Mouse (Mus musculus) erythroblast, embryonic 14.5 days (primary cell): Measurements from ENCODE around the gene Msmb. TPM values are rescaled to one million over a fixed set of nuclear protein-coding genes. Genes with fewer than 3 reads are reported as not detected.
"Not testable (repeated sequence)": the region's sequence is repeated elsewhere in the genome, so short reads cannot be mapped to it uniquely, and the experiment has no call there.

Experiments
- H3K27me3 ChIP-seq: 2 replicates; pipeline ENCODE4 v1.6.1; 2012; ENCODE audit warnings: inconsistent platforms; ENCODE audit not compliant: control insufficient read depth
- H3K36me3 ChIP-seq: 2 replicates; pipeline ENCODE4 v1.6.1; 2012; ENCODE audit warnings: mild to moderate bottlenecking, inconsistent platforms; ENCODE audit not compliant: control insufficient read depth
- H3K4me1 ChIP-seq: 2 replicates; pipeline ENCODE4 v1.6.1; 2012; ENCODE audit warnings: inconsistent platforms; ENCODE audit not compliant: control insufficient read depth
- H3K4me3 ChIP-seq: replicated peaks from 2 replicates; pipeline ENCODE3; 2012; ENCODE audit warnings: moderate library complexity, mild to moderate bottlenecking, inconsistent platforms
- H3K9me3 ChIP-seq: 2 replicates; pipeline ENCODE4 v1.6.1; 2012; ENCODE audit warnings: low read length, inconsistent platforms, mixed read lengths; ENCODE audit not compliant: control insufficient read depth
- GATA1 ChIP-seq: IDR thresholded peaks from 2 replicates; pipeline ENCODE4 v1.6.1; 2012; ENCODE audit warnings: low read length, inconsistent platforms, mixed read lengths
- TAL1 ChIP-seq: IDR thresholded peaks from 3 replicates; pipeline ENCODE4 v1.6.1; 2012; ENCODE audit warnings: low read length, inconsistent platforms, mixed read lengths
- polyA plus RNA-seq: library from polyadenylated mRNA; stranded (reverse); fragments of >175 nt; gene quantifications from 2 replicates; pipeline ENCODE4 v1.2.3, GENCODE M21; 2012

Msmb gene
- polyA plus RNA-seq, 1 experiment: not detected

DNA sequence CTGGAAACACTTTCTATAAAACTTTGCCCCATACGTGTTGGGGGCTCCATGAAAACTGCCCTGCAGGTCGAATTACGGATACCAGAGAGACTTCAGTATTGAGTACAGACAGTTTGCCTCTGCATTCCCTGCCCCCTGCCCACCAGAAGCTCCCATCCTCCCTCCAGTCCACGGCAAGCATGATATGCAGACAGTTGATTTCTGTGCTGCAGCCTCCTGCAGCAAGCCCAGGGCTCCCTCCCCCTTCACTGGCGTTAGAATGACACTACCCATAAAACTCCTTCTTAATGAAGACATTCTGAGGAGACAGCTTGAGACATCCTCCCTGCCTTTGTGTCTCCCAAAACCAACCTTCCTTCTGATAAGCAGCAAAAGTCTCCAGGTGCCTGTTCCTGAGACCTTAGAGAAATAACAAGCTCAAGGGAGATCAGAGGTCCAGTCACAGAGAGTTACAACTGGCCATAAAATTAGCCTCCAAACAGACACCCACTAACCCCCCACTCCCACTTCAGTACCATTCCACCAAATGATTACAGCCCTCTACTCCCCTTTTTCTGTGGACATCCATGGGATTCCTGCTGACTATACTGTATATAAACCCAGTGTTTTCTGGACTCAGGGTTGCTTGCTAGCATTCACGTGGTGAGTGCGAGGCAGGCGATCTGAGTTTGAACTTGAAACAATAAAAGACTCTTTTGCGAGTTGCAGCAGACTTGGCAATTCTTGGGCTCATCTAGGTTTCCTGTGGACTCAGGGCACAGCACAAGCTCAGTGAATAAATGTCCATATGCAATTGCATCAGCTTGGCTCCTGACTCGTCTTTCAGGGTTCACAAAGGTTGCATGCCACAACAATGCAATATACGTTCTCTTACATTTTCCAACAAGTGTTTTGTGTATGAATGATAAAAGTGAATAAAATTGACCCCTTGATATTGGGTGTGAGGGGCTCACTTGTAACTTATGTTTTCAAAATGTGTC, 20.6 kb upstream of the Msmb start:
- Histone ChIP-seq H3K36me3 (no peaks in the 10 kb centered on the region), H3K9me3 (no peaks in the 10 kb centered on the region), H3K27me3 (peaks cover 15% of the 10 kb centered on the region), H3K4me1 (no peaks in the 10 kb centered on the region; the same call in 1 of the 2 replicates), H3K4me3 (no peak overlapping the region)
- TF ChIP-seq TAL1: no peak
- TF ChIP-seq GATA1: no peak

DNA sequence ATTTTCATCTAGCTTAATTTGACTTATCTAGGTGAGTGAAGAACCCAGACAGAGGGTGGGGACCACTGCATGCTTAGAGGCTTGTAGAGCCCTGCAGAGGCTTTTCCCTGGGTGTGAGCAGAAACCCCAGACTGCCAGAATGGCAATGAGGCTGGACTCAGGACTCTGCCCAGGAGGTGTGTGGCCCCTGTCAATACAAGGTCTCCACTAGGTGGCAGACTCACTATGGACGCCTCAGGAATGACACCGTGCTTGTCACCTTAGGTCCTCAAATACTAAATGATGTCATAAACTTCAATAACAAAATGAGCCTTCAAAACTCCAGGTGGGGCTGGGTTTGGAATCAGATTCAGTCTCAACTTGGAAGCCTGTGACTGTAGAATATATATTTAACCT, 19.9 kb upstream of the Msmb start:
- Histone ChIP-seq H3K4me3 (no peak overlapping the region), H3K27me3 (peaks cover 22% of the 10 kb centered on the region), H3K36me3 (no peaks in the 10 kb centered on the region), H3K9me3 (no peaks in the 10 kb centered on the region), H3K4me1 (no peaks in the 10 kb centered on the region; the same call in 1 of the 2 replicates)
- TF ChIP-seq GATA1: no peak
- TF ChIP-seq TAL1: no peak

DNA sequence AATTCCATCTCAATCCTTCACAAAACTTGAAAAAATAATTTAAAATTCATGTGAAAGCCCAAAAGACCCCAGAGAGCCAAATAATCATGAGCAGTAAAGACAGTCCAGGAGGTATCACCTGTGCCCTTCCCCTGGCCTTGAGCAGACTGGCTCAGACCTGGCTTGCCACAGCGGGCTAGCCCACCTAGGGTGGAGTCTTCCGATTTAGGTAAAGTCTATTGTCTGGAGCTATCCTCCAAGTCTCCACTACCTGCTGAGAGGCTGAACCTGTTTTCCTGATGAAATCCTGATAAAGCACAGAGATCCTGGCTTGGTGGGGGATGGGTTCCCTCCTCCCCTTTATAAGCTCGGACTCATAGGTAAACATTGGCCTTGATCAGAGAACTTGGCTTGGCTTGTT, 17.6 kb upstream of the Msmb start:
- no peaks in the 10 kb centered on the region for H3K36me3 ChIP-seq
- peaks cover 8% of the 10 kb centered on the region for H3K4me1 ChIP-seq
- TF ChIP-seq TAL1 (no peak), GATA1 (no peak)
- peaks cover 28% of the 10 kb centered on the region for H3K27me3 ChIP-seq
- no peak overlapping the region for H3K4me3 ChIP-seq
- H3K9me3 ChIP-seq: no peaks in the 10 kb centered on the region

DNA sequence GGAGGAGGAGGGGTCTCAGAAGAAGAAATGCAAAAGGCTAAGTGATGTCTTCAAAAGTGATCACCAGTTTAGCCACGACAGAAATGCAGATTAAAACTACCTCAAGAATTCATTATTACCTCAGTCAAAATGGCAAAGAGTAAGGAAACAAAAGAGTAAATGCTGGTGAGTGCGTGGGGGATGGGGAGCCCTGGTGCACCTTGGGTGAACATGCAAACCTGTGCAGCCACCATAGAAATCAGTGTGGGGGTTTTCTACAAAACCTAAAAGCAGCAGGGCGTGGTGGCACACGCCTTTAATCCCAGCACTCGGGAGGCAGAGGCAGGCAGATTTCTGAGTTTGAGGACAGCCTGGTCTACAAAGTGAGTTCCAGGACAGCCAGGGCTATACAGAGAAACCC, 16.6 kb upstream of the Msmb start:
- not testable (repeated sequence) for H3K36me3 ChIP-seq, H3K4me3 ChIP-seq, H3K4me1 ChIP-seq, H3K9me3 ChIP-seq
- peaks cover 28% of the 10 kb centered on the region for H3K27me3 ChIP-seq

DNA sequence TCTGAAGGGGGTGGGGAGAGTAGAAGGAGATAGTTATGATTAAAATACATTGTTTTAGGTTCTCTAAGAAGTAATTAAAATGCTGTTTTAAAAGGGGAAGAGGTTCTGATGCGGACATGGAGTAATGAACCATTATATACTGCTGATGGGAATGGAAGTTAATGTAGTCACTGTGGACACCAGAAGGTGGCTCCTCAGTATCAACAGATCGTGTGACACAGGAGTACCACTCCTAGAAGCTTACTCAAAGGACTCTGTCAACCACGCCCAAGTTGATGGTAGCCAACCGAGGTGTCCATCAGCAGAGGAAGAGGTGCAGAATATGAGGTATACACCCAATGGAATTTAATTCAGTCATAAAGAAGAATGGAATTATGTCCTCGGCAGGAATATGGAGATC, 13.4 kb upstream of the Msmb start:
- TF ChIP-seq TAL1 (no peak), GATA1 (no peak)
- Histone ChIP-seq H3K9me3 (no peaks in the 10 kb centered on the region), H3K36me3 (no peaks in the 10 kb centered on the region), H3K27me3 (peaks cover 24% of the 10 kb centered on the region), H3K4me1 (peaks cover 32% of the 10 kb centered on the region), H3K4me3 (no peak overlapping the region)

DNA sequence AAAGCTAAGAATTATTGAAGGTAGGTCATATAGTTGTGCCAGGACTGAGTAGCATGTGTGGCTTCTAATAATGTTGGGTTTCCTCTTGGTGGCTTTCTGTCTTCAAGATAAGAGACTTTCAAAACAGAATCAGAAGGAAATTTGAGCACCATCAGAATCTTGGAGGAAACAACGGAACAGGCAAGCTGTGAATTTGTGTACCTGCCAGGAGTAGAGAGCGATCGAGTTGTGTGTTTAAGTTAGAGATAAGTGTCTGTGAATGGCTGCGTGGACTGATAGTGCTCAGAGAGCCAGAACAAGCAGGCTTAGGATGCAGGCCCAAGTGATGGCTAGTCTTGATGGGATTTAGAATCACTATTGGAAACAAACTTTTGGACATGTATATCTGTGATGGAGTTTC, 10.0 kb upstream of the Msmb start:
- TF ChIP-seq GATA1 (no peak; the same call in 1 of the 2 replicates), TAL1 (peak; percentile 38; the same call in 1 of the 3 replicates)
- Histone ChIP-seq H3K9me3 (no peaks in the 10 kb centered on the region), H3K4me3 (no peak overlapping the region), H3K27me3 (peaks cover 7% of the 10 kb centered on the region), H3K4me1 (peaks cover 65% of the 10 kb centered on the region), H3K36me3 (no peaks in the 10 kb centered on the region)

DNA sequence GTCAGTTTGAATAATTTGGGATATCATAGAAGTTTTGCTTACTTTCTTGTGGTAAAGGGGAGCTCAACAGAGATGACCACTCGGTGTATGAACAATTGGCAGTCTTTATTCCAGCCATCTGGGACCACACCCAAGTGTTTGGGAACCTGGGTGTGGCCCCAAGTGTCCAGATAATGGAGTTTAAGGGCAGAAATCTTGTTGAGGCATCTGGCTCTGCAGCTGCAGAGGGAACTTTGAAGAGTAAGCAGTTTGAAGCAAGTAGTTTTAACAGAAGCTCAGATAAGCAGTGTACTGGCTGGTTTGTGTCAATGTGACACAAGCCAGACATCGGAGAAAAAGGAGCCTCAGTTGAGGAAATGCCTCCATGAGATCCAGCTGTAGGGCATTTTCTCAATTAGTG, 7.5 kb upstream of the Msmb start:
- H3K27me3 ChIP-seq: no peaks in the 10 kb centered on the region
- no peak overlapping the region for H3K4me3 ChIP-seq
- H3K4me1 ChIP-seq: peaks cover 65% of the 10 kb centered on the region
- TF ChIP-seq GATA1: no peak
- peak; percentile 35; the same call in 2 of the 3 replicates for TF ChIP-seq TAL1
- H3K36me3 ChIP-seq: no peaks in the 10 kb centered on the region
- no peaks in the 10 kb centered on the region for H3K9me3 ChIP-seq

DNA sequence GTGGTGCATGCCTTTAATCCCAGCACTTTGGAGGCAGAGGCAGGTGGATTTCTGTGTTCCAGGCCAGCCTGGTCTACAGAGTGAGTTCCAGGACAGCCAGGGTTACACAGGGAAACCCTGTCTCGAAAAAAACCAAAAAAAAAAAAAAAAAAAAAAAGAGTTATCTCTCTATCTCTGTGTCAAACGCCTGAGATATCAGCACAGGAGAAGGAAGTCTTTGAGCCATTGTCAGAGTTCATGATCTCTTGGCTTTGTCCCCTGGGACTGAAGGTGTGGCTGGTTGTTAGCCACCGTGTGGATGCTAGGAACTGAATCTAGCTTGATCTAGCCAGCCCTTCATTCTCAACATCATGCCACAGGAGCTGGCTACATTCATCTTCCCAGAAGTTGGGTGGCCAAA, 5.4 kb upstream of the Msmb start:
- H3K27me3 ChIP-seq, H3K4me3 ChIP-seq, H3K9me3 ChIP-seq: not testable (repeated sequence)
- Histone ChIP-seq H3K4me1 (peaks cover 67% of the 10 kb centered on the region), H3K36me3 (peaks cover 14% of the 10 kb centered on the region)

DNA sequence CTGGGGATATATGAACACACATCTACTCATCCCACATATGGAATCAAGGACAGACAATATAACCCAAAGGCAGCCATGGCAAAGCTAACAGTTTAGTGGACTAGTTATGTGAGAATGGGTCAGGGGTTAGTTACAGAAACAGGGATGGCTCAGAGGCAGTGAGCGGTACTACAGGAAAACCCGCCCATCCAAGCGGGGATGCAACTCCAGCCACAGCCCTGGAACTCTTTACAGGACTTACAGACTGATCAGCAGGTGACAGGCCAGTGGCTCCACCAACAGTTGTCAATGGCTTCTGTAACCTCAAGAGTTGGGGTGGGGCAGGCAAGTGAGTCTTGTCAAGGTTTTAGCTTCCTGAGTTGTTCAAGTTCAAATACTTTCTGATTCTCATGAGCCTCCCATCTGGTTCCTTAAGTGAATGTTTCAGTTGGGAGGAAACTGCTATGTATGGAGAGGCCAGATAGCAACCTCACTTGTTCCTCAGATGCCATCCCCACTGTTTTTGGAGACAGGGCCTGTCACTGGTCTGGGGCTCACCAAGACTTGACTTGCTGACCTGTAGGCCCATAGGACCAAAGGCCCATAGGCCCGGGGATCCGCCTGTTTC, 1.4 kb upstream of the Msmb start:
- H3K36me3 ChIP-seq: peaks cover 38% of the 10 kb centered on the region
- H3K9me3 ChIP-seq: no peaks in the 10 kb centered on the region
- H3K4me1 ChIP-seq: peaks cover 59% of the 10 kb centered on the region
- H3K4me3 ChIP-seq: no peak overlapping the region
- no peak for TF ChIP-seq TAL1
- no peak for TF ChIP-seq GATA1
- no peaks in the 10 kb centered on the region for H3K27me3 ChIP-seq

DNA sequence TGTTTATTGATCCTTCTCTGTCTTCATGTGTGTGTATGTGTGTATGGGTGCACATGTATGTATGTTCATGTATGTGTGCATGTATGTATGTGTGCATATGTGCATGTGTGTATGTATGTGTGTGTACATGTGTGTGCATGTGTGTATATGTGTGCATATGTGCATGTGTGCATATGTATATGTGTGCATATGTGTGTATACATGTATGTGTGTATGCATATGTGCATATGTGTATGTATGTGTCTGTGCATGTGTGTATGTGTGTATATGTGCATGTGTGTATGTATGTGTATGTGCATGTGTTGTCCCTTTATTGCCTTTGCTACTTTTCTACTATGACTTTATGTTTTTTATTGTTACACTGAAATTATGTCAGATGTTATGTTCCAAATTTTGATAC, 2.9 kb downstream of the Msmb start:
- TF ChIP-seq GATA1 (no peak), TAL1 (no peak)
- H3K27me3 ChIP-seq: no peaks in the 10 kb centered on the region
- peaks cover 65% of the 10 kb centered on the region for H3K4me1 ChIP-seq
- H3K4me3 ChIP-seq: peak overlapping the region; percentile 17
- peaks cover 44% of the 10 kb centered on the region for H3K36me3 ChIP-seq
- H3K9me3 ChIP-seq: peaks cover 12% of the 10 kb centered on the region
